19 mouse cellular contexts compared by ENCODE assay signal in the genomic region with DNA sequence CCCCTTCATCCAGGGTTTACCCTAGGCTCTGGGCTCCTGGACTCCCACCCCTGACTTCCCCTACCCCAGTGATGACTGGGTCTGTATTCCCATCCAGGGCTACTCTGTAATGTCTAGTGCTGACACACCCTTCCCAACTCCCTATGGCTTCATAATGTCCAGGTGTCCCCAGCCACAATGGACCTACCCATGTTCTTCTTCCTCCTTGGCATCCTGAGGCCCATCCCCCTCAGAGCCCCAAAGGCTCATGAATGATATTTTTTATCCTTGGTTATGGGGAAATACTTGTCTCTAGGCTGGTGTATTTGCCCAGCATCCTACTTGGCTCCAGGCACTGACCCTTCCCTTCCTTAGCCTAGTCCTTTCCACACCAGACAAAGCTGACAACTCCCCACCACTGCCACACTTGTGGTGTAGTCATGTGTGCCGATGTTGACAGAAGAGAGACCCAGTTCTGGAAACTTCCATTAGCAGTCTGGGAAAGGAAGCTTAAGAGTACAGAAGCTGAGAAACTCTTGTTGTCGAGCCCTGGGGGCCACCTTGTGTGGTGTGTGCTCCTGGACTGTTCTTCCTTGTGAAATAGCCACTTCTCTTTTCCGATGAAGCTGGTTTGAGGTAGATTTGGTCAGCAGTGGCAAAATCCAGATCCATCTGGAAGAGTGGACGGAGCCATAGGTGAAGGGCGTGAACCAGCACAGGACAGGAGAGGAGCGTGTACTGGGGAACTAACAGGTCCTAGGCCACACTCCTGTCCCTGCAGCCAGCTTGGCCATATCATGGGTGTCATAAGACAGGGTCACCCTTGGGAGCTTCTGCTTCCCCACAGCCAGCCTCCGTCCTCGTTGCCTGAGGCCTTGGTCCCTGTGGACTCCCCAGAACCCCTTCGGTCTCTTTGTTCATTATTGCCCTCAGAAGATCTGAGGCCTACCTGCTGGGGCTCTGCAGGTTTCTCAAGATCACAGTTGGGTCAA. TPM values are rescaled to one million over a fixed set of nuclear protein-coding genes. Genes with fewer than 3 reads are reported as not detected.
DNase-seq lines count a peak whose midpoint lies in the region; ATAC-seq and TF ChIP-seq lines count a peak whose summit lies in the region.
"Had no signal": no experiment of that assay in that cellular context is flagged by ENCODE, and none has a peak within 500 bp of the region (broad histone marks: within the 10 kb centered on the region; RNA-seq: fewer than 3 reads in every experiment).

No protein-coding gene starts in this region.

- no peak for DNase-seq in heart, embryonic 10.5 days (ENCODE audit: low spot score)
- DNase-seq in heart, adult 9 months (ENCODE audit: low spot score in 2 of 2), result no peak
- no peak for DNase-seq in limb, embryonic 10.5 days (ENCODE audit: low spot score)
- no peak for DNase-seq in embryo, embryonic 11 days
- DNase-seq: adrenal gland, adult 2 months; cerebellum, adult 11 months; cerebellum, postnatal 14 days; gastrocnemius, postnatal 10 days; layer of hippocampus, postnatal 36 days; lung, postnatal 10 days; right cerebral cortex, adult 18-20 months; thymus, postnatal 25 days had no signal

- H3K4me1 ChIP-seq in heart, embryonic 10.5 days, result peaks cover 27% of the 10 kb centered on the region
- peaks cover 40% of the 10 kb centered on the region for H3K4me1 ChIP-seq in E14TG2a.4 (replicated peaks; ENCODE audit: low read depth, low read length)
- peaks cover 48% of the 10 kb centered on the region for H3K4me1 ChIP-seq in bone marrow macrophage, adult 2 months (ENCODE audit: control insufficient read depth, insufficient read depth, low read length)
- peaks cover 20% of the 10 kb centered on the region for H3K4me1 ChIP-seq in limb, embryonic 10.5 days

- no peak for TF ChIP-seq CTCF in E14TG2a.4 (conservative IDR thresholded peaks at IDR 0.05; ENCODE audit: low read length)
- no peak for TF ChIP-seq CTCF in bone marrow macrophage, adult 2 months (IDR thresholded peaks at IDR 0.05; ENCODE audit: low read depth, low read length)

- 87% methylated on average over 9 of the region's 9 CpGs for WGBS in heart, embryonic 10.5 days
- WGBS in limb, embryonic 10.5 days, result 93% methylated on average over 9 of the region's 9 CpGs

- TF ChIP-seq POLR2A in bone marrow macrophage, adult 2 months (IDR thresholded peaks at IDR 0.05; ENCODE audit: borderline replicate concordance, low read depth, low read length), result no peak

- peaks cover 47% of the 10 kb centered on the region for H3K27me3 ChIP-seq in heart, embryonic 10.5 days (ENCODE audit: insufficient read depth, poor library complexity, severe bottlenecking)
- peaks cover 59% of the 10 kb centered on the region for H3K27me3 ChIP-seq in E14TG2a.4 (ENCODE audit: insufficient read depth, low read length)
- peaks cover 39% of the 10 kb centered on the region for H3K27me3 ChIP-seq in limb, embryonic 10.5 days (ENCODE audit: low read depth, poor library complexity, severe bottlenecking)
- H3K27me3 ChIP-seq: hindbrain, embryonic 15.5 days had no signal

- H3K27ac ChIP-seq in heart, embryonic 10.5 days, result no peak overlapping the region
- H3K27ac ChIP-seq in bone marrow macrophage, adult 2 months (ENCODE audit: insufficient read depth, low read depth, low read length), result peak overlapping the region; percentile 77
- H3K27ac ChIP-seq in limb, embryonic 10.5 days, result no peak overlapping the region
- H3K27ac ChIP-seq: hindbrain, embryonic 15.5 days; intestine, embryonic 15.5 days; midbrain, embryonic 10.5 days; neural tube, embryonic 12.5 days had no signal

- peak; percentile 32 for ATAC-seq in megakaryocyte, adult 5-6 weeks (ENCODE audit: poor library complexity, severe bottlenecking)
- ATAC-seq: intestine, embryonic 15.5 days had no signal

- H3K9me3 ChIP-seq in heart, embryonic 10.5 days, result no peaks in the 10 kb centered on the region
- H3K9me3 ChIP-seq in E14TG2a.4 (ENCODE audit: low read length), result no peaks in the 10 kb centered on the region
- H3K9me3 ChIP-seq in limb, embryonic 10.5 days (replicated peaks), result no peaks in the 10 kb centered on the region
- H3K9me3 ChIP-seq: hindbrain, embryonic 15.5 days; intestine, embryonic 15.5 days; midbrain, embryonic 10.5 days; neural tube, embryonic 12.5 days had no signal

- 0 out of 2 replicates have a peak overlapping the region, but pooled peaks have one; percentile 31 for H3K4me3 ChIP-seq in heart, embryonic 10.5 days
- H3K4me3 ChIP-seq in E14TG2a.4 (replicated peaks; ENCODE audit: low read length), result peak overlapping the region; percentile 86; the same call in 1 of the 2 replicates
- H3K4me3 ChIP-seq in bone marrow macrophage, adult 2 months (ENCODE audit: insufficient read depth, low read length), result peak overlapping the region; percentile 7; the same call in 1 of the 2 replicates
- no peak overlapping the region for H3K4me3 ChIP-seq in limb, embryonic 10.5 days
- H3K4me3 ChIP-seq: hindbrain, embryonic 15.5 days; midbrain, embryonic 10.5 days; neural tube, embryonic 12.5 days had no signal

- peaks cover 9% of the 10 kb centered on the region for H3K36me3 ChIP-seq in heart, embryonic 10.5 days
- H3K36me3 ChIP-seq in E14TG2a.4 (ENCODE audit: insufficient read depth, low read length), result peaks cover 29% of the 10 kb centered on the region
- H3K36me3 ChIP-seq in limb, embryonic 10.5 days, result peaks cover 12% of the 10 kb centered on the region

RNA-seq across cellular contexts. Expression of a gene that starts 0.7 kb away (rescaled TPM):
- 0.42 and 0.60 TPM in 2 replicates for polyA plus RNA-seq in heart, embryonic 10.5 days (2016; fragmentation: Nextera tagmentation; extraction: Ambion mirVana)
- 13.1 and 18.1 TPM in 2 replicates for polyA plus RNA-seq in bone marrow macrophage, adult 2 months (2012; ENCODE audit: insufficient read depth, insufficient read length, missing spikeins)
- not detected in 2 replicates for total RNA-seq in megakaryocyte, adult 5-6 weeks (2015)
- total RNA-seq in megakaryocyte, adult 5-6 weeks (2017), result 0.66 TPM in 1 of 2 replicates, not detected in the other
- polyA plus RNA-seq in limb, embryonic 10.5 days (2016; fragmentation: Nextera tagmentation; extraction: Ambion mirVana), result 0.55 and 0.90 TPM in 2 replicates

RNA-seq across cellular contexts. Expression of a gene that starts 28.4 kb away (rescaled TPM):
- polyA plus RNA-seq in heart, embryonic 10.5 days (2016; fragmentation: Nextera tagmentation; extraction: Ambion mirVana), result 17.3 and 20.1 TPM in 2 replicates
- polyA plus RNA-seq in bone marrow macrophage, adult 2 months (2012; ENCODE audit: insufficient read depth, insufficient read length, missing spikeins), result 54.0 and 58.7 TPM in 2 replicates
- total RNA-seq in megakaryocyte, adult 5-6 weeks (2015), result 17.1 and 22.2 TPM in 2 replicates
- total RNA-seq in megakaryocyte, adult 5-6 weeks (2017), result 9.1 and 12.1 TPM in 2 replicates
- polyA plus RNA-seq in limb, embryonic 10.5 days (2016; fragmentation: Nextera tagmentation; extraction: Ambion mirVana), result 27.7 and 28.6 TPM in 2 replicates

RNA-seq across cellular contexts. Expression of a gene that starts 28.5 kb away (rescaled TPM):
- 193 TPM in 2 replicates for polyA plus RNA-seq in heart, embryonic 10.5 days (2016; fragmentation: Nextera tagmentation; extraction: Ambion mirVana)
- 560 and 577 TPM in 2 replicates for polyA plus RNA-seq in bone marrow macrophage, adult 2 months (2012; ENCODE audit: insufficient read depth, insufficient read length, missing spikeins)
- 51.8 and 56.7 TPM in 2 replicates for total RNA-seq in megakaryocyte, adult 5-6 weeks (2015)
- total RNA-seq in megakaryocyte, adult 5-6 weeks (2017), result 298 and 386 TPM in 2 replicates
- 111 and 137 TPM in 2 replicates for polyA plus RNA-seq in limb, embryonic 10.5 days (2016; fragmentation: Nextera tagmentation; extraction: Ambion mirVana)

RNA-seq across cellular contexts. Expression of a gene that starts 53.0 kb away (rescaled TPM):
- 3.3 and 4.7 TPM in 2 replicates for polyA plus RNA-seq in heart, embryonic 10.5 days (2016; fragmentation: Nextera tagmentation; extraction: Ambion mirVana)
- polyA plus RNA-seq in bone marrow macrophage, adult 2 months (2012; ENCODE audit: insufficient read depth, insufficient read length, missing spikeins), result 13.9 and 16.3 TPM in 2 replicates
- total RNA-seq in megakaryocyte, adult 5-6 weeks (2015), result 28.0 and 30.6 TPM in 2 replicates
- 8.8 and 11.7 TPM in 2 replicates for total RNA-seq in megakaryocyte, adult 5-6 weeks (2017)
- polyA plus RNA-seq in limb, embryonic 10.5 days (2016; fragmentation: Nextera tagmentation; extraction: Ambion mirVana), result 7.3 and 7.7 TPM in 2 replicates
